Mouse (Mus musculus): Measurements from ENCODE around the gene Heyl.

DNA sequence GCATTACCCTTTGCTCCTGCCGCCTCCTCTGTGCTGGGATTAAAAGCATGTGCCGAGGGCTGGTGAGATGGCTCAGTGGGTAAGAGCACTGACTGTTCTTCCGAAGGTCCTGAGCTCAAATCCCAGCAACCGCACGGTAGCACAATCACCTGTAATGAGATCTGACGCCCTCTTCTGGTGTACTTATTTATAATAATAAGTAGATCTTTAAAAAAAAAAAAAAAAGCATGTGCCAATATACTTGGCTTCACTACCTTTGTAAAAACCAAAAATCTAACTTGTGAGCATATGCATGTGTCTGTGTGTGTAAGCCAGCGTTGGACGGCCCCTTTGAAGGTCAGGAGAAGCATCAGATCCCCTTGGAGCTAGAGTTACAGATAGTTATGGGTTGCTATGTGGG is 22.4 kb upstream of the Heyl start:
- TF ChIP-seq CTCF (IDR thresholded peaks at IDR 0.05; ENCODE audit: low read depth) (no peak), EP300 (IDR thresholded peaks at IDR 0.05; ENCODE audit: low read depth) (no peak)
